8 mouse cellular contexts compared by ENCODE assay signal in genomic region chr11:23895060-23895426, GRCm38 (mm10). TPM values are rescaled to one million over a fixed set of nuclear protein-coding genes. Genes with fewer than 3 reads are reported as not detected.
DNase-seq lines count a peak whose midpoint lies in the region; ATAC-seq lines count a peak whose summit lies in the region.

Papolg (minus strand) TSS chr11:23895253.

- ATAC-seq in hindbrain, embryonic 14.5 days (ENCODE audit: low FRiP score), result peak; percentile 100

- no peaks in the 10 kb centered on the region for H3K9me3 ChIP-seq in hindbrain, embryonic 14.5 days (ENCODE audit: control insufficient read depth, low read length)

- peak; percentile 94 for DNase-seq in R1 (ENCODE audit: low read depth, low spot score)
- DNase-seq in cerebellum, postnatal 25 days, result peak; percentile 89 to 93
- DNase-seq in frontal cortex, postnatal 25 days (ENCODE audit: low spot score in 2 of 2), result peak; percentile 81 to 86
- peak; percentile 89 for DNase-seq in hindbrain, embryonic 14.5 days (ENCODE audit: low spot score)
- DNase-seq in layer of hippocampus, postnatal 36 days, result peak; percentile 90
- DNase-seq in lung, postnatal 36 days, result peak; percentile 97
- DNase-seq in retina, postnatal 1 day, result peak; percentile 95
- DNase-seq in urinary bladder, adult 18-20 months (ENCODE audit: low spot score in 2 of 2), result peak; percentile 87 to 93

- H3K4me1 ChIP-seq in hindbrain, embryonic 14.5 days (replicated peaks; ENCODE audit: control insufficient read depth, insufficient read depth, low read length), result peaks cover 15% of the 10 kb centered on the region

- H3K4me3 ChIP-seq in hindbrain, embryonic 14.5 days (replicated peaks; ENCODE audit: low read length), result peak within 1 kb of the TSS; percentile 97

- peak within 1 kb of the TSS; percentile 97 for H3K27ac ChIP-seq in hindbrain, embryonic 14.5 days

- 0% methylated on average over 21 of the region's 21 CpGs for WGBS in hindbrain, embryonic 14.5 days

- no peaks in the 10 kb centered on the region for H3K27me3 ChIP-seq in hindbrain, embryonic 14.5 days (ENCODE audit: control insufficient read depth, insufficient read depth, low read length)

- H3K4me2 ChIP-seq in hindbrain, embryonic 14.5 days (replicated peaks), result peak within 1 kb of the TSS; percentile 55

- H3K36me3 ChIP-seq in hindbrain, embryonic 14.5 days (replicated peaks; ENCODE audit: control insufficient read depth, insufficient read depth), result peaks cover 9% of the 10 kb centered on the region; the same call in 1 of the 2 replicates

- peak within 1 kb of the TSS; percentile 95 for H3K9ac ChIP-seq in hindbrain, embryonic 14.5 days

RNA-seq across cellular contexts. Expression of gene Papolg, which starts in this region (rescaled TPM):
- polyA plus RNA-seq in hindbrain, embryonic 14.5 days (2014; fragmentation: Nextera tagmentation; extraction: Ambion mirVana), result 20.9 and 22.0 TPM in 2 replicates
- total RNA-seq in layer of hippocampus, postnatal 36 days (2021), result 10 to 100 TPM; 19.1 to 22.3 TPM

Comparison
In these comparisons a context has a peak if more than half of its experiments do, and no peak if none do; other contexts are left out.
1. Peak in every context shown above with its lines: DNase-seq, ATAC-seq, H3K4me3 ChIP-seq and H3K27ac ChIP-seq.